Mouse (Mus musculus): ENCODE measurements at regions not wholly inside any gene's neighbourhood (a gene's known extent, or its start where the extent isn't known, plus 50 kb on each side); places are given as distances from the start of the nearest gene placed in this dataset.

DNA sequence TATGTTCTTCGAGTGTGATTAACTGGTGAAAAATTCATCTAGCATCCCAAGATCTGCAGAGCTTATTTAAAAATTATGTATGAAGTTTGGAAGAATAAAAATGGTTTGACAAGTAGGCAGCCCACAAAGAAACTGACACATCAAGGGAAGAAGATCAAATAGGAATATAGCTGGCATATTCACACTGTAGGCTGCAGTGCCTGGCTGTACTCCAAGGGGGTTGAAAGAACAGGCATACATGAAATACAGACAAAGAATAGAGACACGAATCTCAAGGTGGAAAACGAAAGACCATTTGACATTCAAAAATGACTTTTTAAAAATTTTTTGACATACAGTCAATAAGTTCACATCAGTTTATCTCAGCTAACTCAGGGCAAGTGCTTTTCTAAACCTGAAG, 1382.8 kb upstream of the Prmt6 start:
- Histone ChIP-seq H3K4me2 (ENCODE audit: low read length) (no peak overlapping the region), H3K4me3 (ENCODE audit: low read depth, low read length) (no peak overlapping the region), H3K9ac (ENCODE audit: low read length) (no peak overlapping the region), H3K9me3 (replicated peaks; ENCODE audit: control insufficient read depth, low read length) (no peaks in the 10 kb centered on the region), H3K36me3 (ENCODE audit: control insufficient read depth, insufficient read depth, low read length) (no peaks in the 10 kb centered on the region), H3K27me3 (replicated peaks; ENCODE audit: control insufficient read depth, insufficient read depth, low read length) (no peaks in the 10 kb centered on the region), H3K27ac (ENCODE audit: low read depth, low read length) (no peak overlapping the region), H3K4me1 (ENCODE audit: control insufficient read depth, insufficient read depth, low read length) (no peaks in the 10 kb centered on the region)
- DNase-seq (ENCODE audit: low spot score) (peak; percentile 27), ATAC-seq (no peak)
- WGBS, result 83% methylated on average over 3 of the region's 3 CpGs
